8 mouse cellular contexts compared by ENCODE assay signal in genomic region chr10:13967451-13968233, GRCm38 (mm10). TPM values are rescaled to one million over a fixed set of nuclear protein-coding genes. Genes with fewer than 3 reads are reported as not detected.
DNase-seq lines count a peak whose midpoint lies in the region; ATAC-seq lines count a peak whose summit lies in the region.

No protein-coding gene starts in this region.

- peak overlapping the region; percentile 99 for H3K27ac ChIP-seq in hindbrain, embryonic 15.5 days (replicated peaks)

- peak overlapping the region; percentile 91 for H3K4me2 ChIP-seq in hindbrain, embryonic 15.5 days

- ATAC-seq in hindbrain, embryonic 15.5 days (ENCODE audit: low FRiP score, low read depth), result peak; percentile 80

- no peaks in the 10 kb centered on the region for H3K27me3 ChIP-seq in hindbrain, embryonic 15.5 days

- H3K4me1 ChIP-seq in hindbrain, embryonic 15.5 days (replicated peaks), result peaks cover 12% of the 10 kb centered on the region

- peak overlapping the region; percentile 95 for H3K4me3 ChIP-seq in hindbrain, embryonic 15.5 days

- H3K9ac ChIP-seq in hindbrain, embryonic 15.5 days, result peak overlapping the region; percentile 95

- no peaks in the 10 kb centered on the region for H3K36me3 ChIP-seq in hindbrain, embryonic 15.5 days

- no peaks in the 10 kb centered on the region for H3K9me3 ChIP-seq in hindbrain, embryonic 15.5 days

- peak; percentile 87 for DNase-seq in NIH3T3 (ENCODE audit: low read depth)
- peak; percentile 77 to 80 for DNase-seq in cerebellum, postnatal 14 days
- peak; percentile 84 for DNase-seq in gastrocnemius, adult 18-20 months (ENCODE audit: low spot score)
- peak; percentile 75 for DNase-seq in left cerebral cortex, adult 11 months (ENCODE audit: low spot score)
- DNase-seq in lung, postnatal 25 days (ENCODE audit: low spot score), result peak; percentile 87
- DNase-seq in retina, adult 2 months (ENCODE audit: low read depth, low spot score), result peak; percentile 44
- DNase-seq in thymus, postnatal 14 days, result peak; percentile 94

- WGBS in hindbrain, embryonic 15.5 days, result 0% methylated on average over 36 of the region's 36 CpGs

RNA-seq across cellular contexts. Expression of gene Hivep2, which starts 1.8 kb away (rescaled TPM):
- 10 to 100 TPM; 47.5 to 48.3 TPM for total RNA-seq in gastrocnemius, adult 18-20 months (2021)
- polyA plus RNA-seq in hindbrain, embryonic 15.5 days (2015; fragmentation: Nextera tagmentation; extraction: Ambion mirVana), result 10.7 and 11.6 TPM in 2 replicates

Comparison
In these comparisons a context has a peak if more than half of its experiments do, and no peak if none do; other contexts are left out.
1. Peak in every context shown above with its lines: DNase-seq, ATAC-seq, H3K4me3 ChIP-seq and H3K27ac ChIP-seq.
2. DNase-seq: peak in every context shown above with its lines; median percentile 94 in thymus, postnatal 14 days; 87 in NIH3T3; 87 in lung, postnatal 25 days; 84 in gastrocnemius, adult 18-20 months; 78 in cerebellum, postnatal 14 days; 75 in left cerebral cortex, adult 11 months; 44 in retina, adult 2 months.